In the genomic region with DNA sequence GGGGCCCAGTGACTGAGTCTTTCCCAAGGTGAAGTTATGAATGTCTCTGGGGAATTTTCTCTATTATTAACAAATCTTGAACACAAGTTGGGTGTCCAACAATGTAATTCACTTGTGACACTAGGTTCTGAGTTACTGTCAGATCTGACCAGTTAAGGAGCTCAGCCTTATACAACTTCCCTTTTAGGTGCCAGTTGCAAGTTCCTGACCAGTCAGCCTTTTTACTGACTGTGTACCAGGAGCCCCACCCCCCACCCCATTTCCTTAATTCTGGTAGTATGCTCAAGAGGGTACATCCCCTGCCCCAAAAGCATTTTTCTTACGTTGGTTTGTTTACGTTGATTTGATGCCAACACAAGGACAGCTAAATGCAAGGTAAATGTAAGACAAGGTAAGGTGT, we compare ENCODE assay signal across 26 mouse cellular contexts. TPM values are rescaled to one million over a fixed set of nuclear protein-coding genes. Genes with fewer than 3 reads are reported as not detected.
A peak's percentile ranks its signal among the peaks of the same experiment; 100 is the strongest.
DNase-seq lines count a peak whose midpoint lies in the region; TF ChIP-seq lines count a peak whose summit lies in the region.
"Had no signal": no experiment of that assay in that cellular context is flagged by ENCODE, and none has a peak within 500 bp of the region (broad histone marks: within the 10 kb centered on the region; RNA-seq: fewer than 3 reads in every experiment).

No protein-coding gene starts in this region.

- H3K36me3 ChIP-seq in heart, adult 2 months (ENCODE audit: control insufficient read depth, insufficient read depth, low read length), result peaks cover 5% of the 10 kb centered on the region
- H3K36me3 ChIP-seq in macrophage (ENCODE audit: inconsistent target), result no peaks in the 10 kb centered on the region
- no peaks in the 10 kb centered on the region for H3K36me3 ChIP-seq in forebrain, embryonic 10.5 days (replicated peaks)
- H3K36me3 ChIP-seq: embryonic facial prominence, embryonic 13.5 days; G1E; heart, embryonic 13.5 days; hindbrain, embryonic 10.5 days; hindbrain, embryonic 15.5 days had no signal

- H3K79me2 ChIP-seq in heart, adult 2 months (replicated peaks; ENCODE audit: control insufficient read depth, insufficient read depth, low read length), result no peaks in the 10 kb centered on the region
- H3K79me2 ChIP-seq in macrophage (ENCODE audit: inconsistent target), result no peaks in the 10 kb centered on the region

- H3K27me3 ChIP-seq in heart, adult 2 months (ENCODE audit: control insufficient read depth, insufficient read depth, low read length), result no peaks in the 10 kb centered on the region
- H3K27me3 ChIP-seq in forebrain, embryonic 10.5 days (ENCODE audit: poor library complexity, severe bottlenecking), result no peaks in the 10 kb centered on the region
- H3K27me3 ChIP-seq: forebrain, embryonic 13.5 days; heart, embryonic 13.5 days; hindbrain, embryonic 15.5 days had no signal

- no peak for TF ChIP-seq CTCF in heart, adult 2 months (IDR thresholded peaks at IDR 0.05)
- no peak for TF ChIP-seq CTCF in bone marrow macrophage, adult 2 months (IDR thresholded peaks at IDR 0.05; ENCODE audit: low read depth, low read length)

- no peak overlapping the region for H3K9ac ChIP-seq in heart, adult 2 months (ENCODE audit: low read depth, low read length)
- H3K9ac ChIP-seq: embryonic facial prominence, embryonic 13.5 days; forebrain, embryonic 13.5 days; forebrain, postnatal 0 days; heart, embryonic 13.5 days; hindbrain, embryonic 15.5 days had no signal

- no peak overlapping the region for H3K4me3 ChIP-seq in heart, adult 2 months
- H3K4me3 ChIP-seq in bone marrow macrophage, adult 2 months (ENCODE audit: insufficient read depth, low read length), result no peak overlapping the region
- no peak overlapping the region for H3K4me3 ChIP-seq in macrophage (ENCODE audit: inconsistent target)
- no peak overlapping the region for H3K4me3 ChIP-seq in forebrain, embryonic 10.5 days
- H3K4me3 ChIP-seq: embryonic facial prominence, embryonic 13.5 days; forebrain, embryonic 13.5 days; heart, embryonic 13.5 days; hindbrain, embryonic 10.5 days; hindbrain, embryonic 15.5 days had no signal

- no peak for DNase-seq in heart, adult 2 months
- DNase-seq in heart, postnatal 4 days, result no peak
- peak; percentile 21 for DNase-seq in skeletal muscle tissue, adult 2 months (ENCODE audit: low read depth, low spot score)
- no peak for DNase-seq in forebrain, embryonic 10.5 days (ENCODE audit: extremely low spot score, low spot score)
- DNase-seq in urinary bladder, adult 18-20 months (ENCODE audit: low spot score in 2 of 2), result no peak
- DNase-seq in kidney, adult 8-10 months, result no peak
- DNase-seq: adrenal gland, adult 8-10 months; adrenal gland, postnatal 36 days; B cell, adult 2 months; cerebellum, adult 11-12 months; cerebellum, adult 9-10 months; cerebellum, postnatal 25 days; forebrain, postnatal 0 days; gastrocnemius, postnatal 36 days; heart, postnatal 10 days; kidney, adult 11 months had no signal

- H3K9me3 ChIP-seq in forebrain, embryonic 10.5 days, result peaks cover 7% of the 10 kb centered on the region
- H3K9me3 ChIP-seq: forebrain, embryonic 13.5 days; G1E; heart, embryonic 13.5 days; hindbrain, embryonic 15.5 days had no signal

- WGBS in heart, adult 2 months, result 69% methylated on average over 2 of the region's 2 CpGs
- 5% methylated on average over 2 of the region's 2 CpGs for WGBS in macrophage (ENCODE audit: missing documents)
- WGBS in forebrain, embryonic 10.5 days, result 84% methylated on average over 2 of the region's 2 CpGs

- no peak for TF ChIP-seq POLR2A in heart, adult 2 months (IDR thresholded peaks at IDR 0.05; ENCODE audit: insufficient read depth, low read depth, low read length)
- no peak for TF ChIP-seq POLR2A in bone marrow macrophage, adult 2 months (IDR thresholded peaks at IDR 0.05; ENCODE audit: borderline replicate concordance, low read depth, low read length)

- intact Hi-C loops in heart, adult 2 months (cut with DNase I), result no loop called here

- peaks cover 24% of the 10 kb centered on the region for H3K4me1 ChIP-seq in heart, adult 2 months (ENCODE audit: control insufficient read depth, insufficient read depth, low read length)
- H3K4me1 ChIP-seq in bone marrow macrophage, adult 2 months (ENCODE audit: control insufficient read depth, insufficient read depth, low read length), result peaks cover 49% of the 10 kb centered on the region
- peaks cover 19% of the 10 kb centered on the region for H3K4me1 ChIP-seq in forebrain, embryonic 10.5 days

- TF ChIP-seq EP300 in heart, adult 2 months (IDR thresholded peaks at IDR 0.05; ENCODE audit: insufficient read depth, low read depth, low read length), result no peak

- peak overlapping the region; percentile 59 for H3K27ac ChIP-seq in heart, adult 2 months
- peak overlapping the region; percentile 91 for H3K27ac ChIP-seq in bone marrow macrophage, adult 2 months (ENCODE audit: insufficient read depth, low read depth, low read length)
- peak overlapping the region; percentile 52 for H3K27ac ChIP-seq in macrophage
- no peak overlapping the region for H3K27ac ChIP-seq in forebrain, embryonic 10.5 days
- H3K27ac ChIP-seq: embryonic facial prominence, embryonic 13.5 days; forebrain, embryonic 13.5 days; heart, embryonic 13.5 days; hindbrain, embryonic 10.5 days; hindbrain, embryonic 15.5 days had no signal

RNA-seq across cellular contexts. Expression of a gene that starts 21.6 kb away (rescaled TPM):
- under 1 TPM; 0.86 to 0.91 TPM for total RNA-seq in heart, adult 2 months (2021)
- polyA plus RNA-seq in heart, adult 2 months (2012; rRNA removed), result 0.74 and 2.0 TPM in 2 replicates
- not detected for total RNA-seq in heart, postnatal 4 days (2021)
- not detected in 2 replicates for polyA plus RNA-seq in bone marrow macrophage, adult 2 months (2012; ENCODE audit: insufficient read depth, insufficient read length, missing spikeins)
- total RNA-seq in macrophage (2018; cell fraction: chromatin; rRNA removed), result not detected
- not detected for total RNA-seq in macrophage (2018; cell fraction: cytosol; rRNA removed)
- total RNA-seq in macrophage (2018; cell fraction: nucleus; rRNA removed), result under 1 TPM in 2 of 26 experiments, not detected in 24; 0.52 to 0.75 TPM
- polyA plus RNA-seq in macrophage (2018), result not detected in 3 replicates
- not detected in 2 replicates for polyA plus RNA-seq in forebrain, embryonic 10.5 days (2016; fragmentation: Nextera tagmentation; extraction: Ambion mirVana)
- total RNA-seq: adrenal gland, adult 8-10 months; adrenal gland, postnatal 36 days had no signal
- polyA plus RNA-seq: brain, embryonic 14.5 days; embryonic facial prominence, embryonic 13.5 days; forebrain, embryonic 13.5 days; forebrain, postnatal 0 days; G1E; hindbrain, embryonic 10.5 days; hindbrain, embryonic 15.5 days; intestine, embryonic 14.5 days had no signal
